Mouse (Mus musculus): ENCODE data around the gene Cldn6. TPM values are rescaled to one million over a fixed set of nuclear protein-coding genes. Genes with fewer than 3 reads are reported as not detected.

Cldn6 gene
- polyA plus RNA-seq, 1 experiment from 2014 or later: 6.3 TPM

DNA sequence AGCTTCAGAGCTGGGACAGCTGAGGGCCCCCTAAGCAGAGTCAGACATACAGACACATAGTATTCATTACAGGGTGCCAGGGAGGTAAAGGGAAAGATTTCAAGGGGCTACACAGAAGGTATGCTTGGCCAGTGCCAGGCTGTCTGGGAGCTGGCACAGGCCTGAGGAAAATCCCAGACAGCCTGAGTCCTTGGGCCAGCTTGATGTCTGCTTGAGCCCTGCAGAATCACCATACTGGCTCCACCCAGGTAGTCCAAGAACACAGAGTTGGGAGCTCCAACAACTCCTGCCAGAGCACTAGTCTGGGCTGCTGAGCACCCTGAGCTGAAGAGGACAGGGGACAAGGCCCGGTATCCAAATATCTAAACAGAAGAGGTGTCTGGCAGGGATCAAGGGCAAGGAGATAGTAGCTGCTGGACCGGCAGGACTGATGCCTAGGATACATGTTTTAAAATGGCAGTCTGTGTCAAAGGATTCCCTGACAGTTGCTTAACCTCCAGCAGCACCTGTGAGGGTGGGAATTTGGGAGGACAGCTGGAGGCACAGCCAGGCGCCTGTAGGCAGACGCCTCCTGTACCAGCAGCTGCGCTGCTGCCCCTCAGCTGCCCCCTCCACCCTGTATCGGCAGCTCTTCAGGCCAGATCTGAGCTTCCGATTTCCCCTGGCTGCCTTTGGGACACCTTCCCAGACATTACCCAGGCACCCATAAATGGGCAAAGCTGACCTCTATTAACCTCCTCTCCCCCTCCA is 43.5 kb downstream of the Cldn6 start, which contains the start of gene 1520401A03Rik:
Gene 1520401A03Rik (minus strand): TSS at position 408 of the 750 bp plus-strand sequence.
- H3K4me2 ChIP-seq (replicated peaks; ENCODE audit: low read depth, low read length): no peak within 1 kb of the TSS
- H3K27me3 ChIP-seq (replicated peaks; ENCODE audit: insufficient read depth, low read length): no peaks in the 10 kb centered on the region
- no peaks in the 10 kb centered on the region for H3K36me3 ChIP-seq (ENCODE audit: insufficient read depth, low read length)
- ATAC-seq (no peak), DNase-seq (ENCODE audit: low spot score) (no peak)
- no peak within 1 kb of the TSS for H3K27ac ChIP-seq (ENCODE audit: low read length)
- H3K9ac ChIP-seq (replicated peaks; ENCODE audit: low read depth): no peak within 1 kb of the TSS
- peaks cover 3% of the 10 kb centered on the region; the same call in 1 of the 2 replicates for H3K4me1 ChIP-seq (ENCODE audit: insufficient read depth, low read depth, low read length)
- 54% methylated on average over 7 of the region's 7 CpGs for WGBS
- no peaks in the 10 kb centered on the region for H3K9me3 ChIP-seq (ENCODE audit: low read length)
- TF ChIP-seq CTCF (IDR thresholded peaks at IDR 0.05) (no peak), EP300 (IDR thresholded peaks at IDR 0.05) (no peak)
- no peak within 1 kb of the TSS for H3K4me3 ChIP-seq (ENCODE audit: low read depth, low read length)

DNA sequence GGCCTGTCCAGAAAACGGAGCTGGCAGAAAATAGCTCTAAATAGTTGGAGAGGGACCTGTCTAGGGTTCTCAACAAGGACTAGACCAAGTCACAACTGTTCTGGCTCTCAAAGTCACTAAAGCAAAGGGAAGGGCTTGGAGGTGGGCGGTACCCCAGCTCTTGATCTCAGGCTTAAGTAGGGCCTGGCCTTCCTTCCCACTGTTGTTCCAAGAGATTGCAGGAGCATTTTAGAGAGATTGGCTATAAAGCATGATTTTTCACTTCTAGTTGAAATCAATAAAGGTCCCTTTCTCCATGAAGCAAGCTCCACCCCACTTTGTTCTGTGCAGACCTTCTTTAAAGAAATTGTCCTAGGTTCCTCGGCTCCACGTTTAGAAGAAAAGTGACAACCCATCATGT is 46.4 kb downstream of the Cldn6 start:
- 36% methylated on average over 4 of the region's 4 CpGs for WGBS
- TF ChIP-seq CTCF (IDR thresholded peaks at IDR 0.05) (no peak), EP300 (IDR thresholded peaks at IDR 0.05) (no peak)
- Histone ChIP-seq H3K36me3 (ENCODE audit: insufficient read depth, low read length) (no peaks in the 10 kb centered on the region), H3K4me1 (ENCODE audit: insufficient read depth, low read depth, low read length) (peaks cover 3% of the 10 kb centered on the region; the same call in 1 of the 2 replicates), H3K27me3 (replicated peaks; ENCODE audit: insufficient read depth, low read length) (no peaks in the 10 kb centered on the region), H3K9me3 (ENCODE audit: low read length) (no peaks in the 10 kb centered on the region), H3K4me3 (ENCODE audit: low read depth, low read length) (peak overlapping the region; percentile 81; the same call in 1 of the 2 replicates), H3K9ac (replicated peaks; ENCODE audit: low read depth) (peak overlapping the region; percentile 13; the same call in 1 of the 2 replicates), H3K4me2 (replicated peaks; ENCODE audit: low read depth, low read length) (peak overlapping the region; percentile 88), H3K27ac (ENCODE audit: low read length) (peak overlapping the region; percentile 84; the same call in 1 of the 2 replicates)
- DNase-seq (ENCODE audit: low spot score) (peak; percentile 37), ATAC-seq (no peak)

DNA sequence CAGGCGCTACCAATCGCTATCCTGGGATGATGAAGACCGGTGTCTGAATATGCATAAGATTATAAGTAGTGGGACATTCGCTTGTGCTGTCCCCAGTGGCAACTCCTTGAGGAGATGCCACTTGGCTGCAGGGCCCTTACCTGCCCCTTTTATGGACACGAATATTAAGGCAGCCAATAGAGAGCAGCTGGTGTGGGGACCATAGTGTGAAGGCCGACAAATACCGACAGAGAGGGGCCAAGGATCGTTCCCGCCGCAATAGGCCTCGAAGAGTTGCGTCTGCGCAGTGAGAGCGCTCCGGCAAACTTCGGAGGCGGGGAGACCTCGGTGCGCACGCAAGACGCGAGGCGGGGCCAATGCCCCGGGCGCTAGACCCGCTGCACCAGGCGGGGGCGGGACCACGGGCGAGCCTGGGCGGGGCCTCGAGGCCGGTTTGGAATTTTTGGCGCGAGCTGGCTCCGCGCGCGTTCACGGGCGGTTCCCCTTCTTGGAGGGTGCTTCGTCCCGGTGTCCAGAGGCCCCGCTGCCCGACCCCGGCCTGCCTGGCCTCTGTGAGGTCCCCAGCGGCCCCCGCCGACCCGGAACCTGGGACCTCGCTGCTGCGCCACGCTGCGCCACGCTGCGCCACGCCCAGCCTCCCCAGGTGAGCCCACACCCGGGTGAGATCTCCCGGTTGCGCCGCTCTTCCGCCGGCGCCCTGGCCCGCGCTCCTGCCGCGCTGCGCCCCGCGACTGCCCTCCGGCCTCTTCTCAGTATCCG is 47.1 kb downstream of the Cldn6 start, which contains the start of gene Pkmyt1:
Gene Pkmyt1 (plus strand): TSS at position 338 of the 759 bp plus-strand sequence.
- no peaks in the 10 kb centered on the region for H3K36me3 ChIP-seq (ENCODE audit: insufficient read depth, low read length)
- H3K4me2 ChIP-seq (replicated peaks; ENCODE audit: low read depth, low read length): peak within 1 kb of the TSS; percentile 88
- no peaks in the 10 kb centered on the region for H3K9me3 ChIP-seq (ENCODE audit: low read length)
- peak; percentile 96 for DNase-seq (ENCODE audit: low spot score)
- H3K4me1 ChIP-seq (ENCODE audit: insufficient read depth, low read depth, low read length): peaks cover 3% of the 10 kb centered on the region; the same call in 1 of the 2 replicates
- no peak for TF ChIP-seq EP300 (IDR thresholded peaks at IDR 0.05)
- TF ChIP-seq CTCF (IDR thresholded peaks at IDR 0.05): peak; percentile 18; the same call in 1 of the 2 replicates
- peak within 1 kb of the TSS; percentile 84 for H3K27ac ChIP-seq (ENCODE audit: low read length)
- peak; percentile 95 for ATAC-seq
- 2% methylated on average over 52 of the region's 73 CpGs for WGBS
- peak within 1 kb of the TSS; percentile 36; the same call in 1 of the 2 replicates for H3K9ac ChIP-seq (replicated peaks; ENCODE audit: low read depth)
- H3K4me3 ChIP-seq (ENCODE audit: low read depth, low read length): peak within 1 kb of the TSS; percentile 81
- no peaks in the 10 kb centered on the region for H3K27me3 ChIP-seq (replicated peaks; ENCODE audit: insufficient read depth, low read length)

DNA sequence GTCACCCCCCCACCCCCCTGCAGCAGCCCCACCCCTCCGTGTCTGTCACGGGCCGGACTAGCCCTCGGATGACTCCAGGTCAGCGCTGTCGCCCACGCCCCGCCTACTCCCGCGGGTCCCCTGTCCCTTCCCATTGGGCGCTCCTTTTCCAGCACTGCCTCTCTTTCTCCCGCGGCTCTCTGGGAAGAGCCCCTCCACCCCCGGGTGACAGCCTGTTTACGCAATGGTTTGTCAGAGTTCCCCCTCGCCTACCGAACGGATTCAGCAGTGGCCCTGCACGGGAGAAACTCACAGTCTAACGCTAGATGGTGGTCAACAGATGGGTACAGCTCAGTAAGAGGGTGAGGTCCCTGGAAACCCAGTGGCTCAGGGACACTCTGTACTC is 47.7 kb downstream of the Cldn6 start:
- DNase-seq (ENCODE audit: low spot score) (peak; percentile 97), ATAC-seq (peak; percentile 93)
- Histone ChIP-seq H3K27me3 (replicated peaks; ENCODE audit: insufficient read depth, low read length) (no peaks in the 10 kb centered on the region), H3K36me3 (ENCODE audit: insufficient read depth, low read length) (no peaks in the 10 kb centered on the region), H3K9ac (replicated peaks; ENCODE audit: low read depth) (peak overlapping the region; percentile 36; the same call in 1 of the 2 replicates), H3K4me3 (ENCODE audit: low read depth, low read length) (peak overlapping the region; percentile 81), H3K9me3 (ENCODE audit: low read length) (no peaks in the 10 kb centered on the region), H3K4me1 (ENCODE audit: insufficient read depth, low read depth, low read length) (peaks cover 3% of the 10 kb centered on the region; the same call in 1 of the 2 replicates), H3K27ac (ENCODE audit: low read length) (peak overlapping the region; percentile 84), H3K4me2 (replicated peaks; ENCODE audit: low read depth, low read length) (peak overlapping the region; percentile 88)
- TF ChIP-seq CTCF (IDR thresholded peaks at IDR 0.05) (peak; percentile 60), EP300 (IDR thresholded peaks at IDR 0.05) (peak; percentile 37; the same call in 1 of the 2 replicates)
- WGBS: under 1% methylated on average over 20 of the region's 20 CpGs

DNA sequence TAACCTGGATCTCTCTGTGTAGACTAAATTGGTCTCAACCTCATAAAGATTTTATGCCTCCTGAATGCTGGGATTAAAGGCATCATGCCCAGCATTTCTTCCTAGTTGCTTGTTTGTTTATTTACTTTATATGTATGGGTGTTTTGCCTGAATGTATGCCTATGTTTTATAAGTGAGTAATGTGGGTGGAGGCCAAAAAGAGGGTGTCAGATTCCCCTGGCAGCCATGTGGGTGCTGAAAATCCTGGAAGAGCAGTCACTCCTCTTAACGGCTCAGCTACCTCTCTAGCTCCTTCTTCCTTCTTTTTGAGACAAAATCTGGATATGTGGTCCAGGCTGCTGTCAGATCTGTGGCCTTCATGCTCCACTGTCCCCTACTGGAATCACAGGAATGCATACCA is 51.4 kb downstream of the Cldn6 start:
- WGBS: 44% methylated on average over 1 of the region's 1 CpGs

More for the DNA sequence above, 51.4 kb downstream of the Cldn6 start:
- H3K9me3 ChIP-seq (ENCODE audit: low read length): no peaks in the 10 kb centered on the region
- H3K27ac ChIP-seq (ENCODE audit: low read length): no peak overlapping the region
- peaks cover 3% of the 10 kb centered on the region; the same call in 1 of the 2 replicates for H3K4me1 ChIP-seq (ENCODE audit: insufficient read depth, low read depth, low read length)
- H3K4me2 ChIP-seq (replicated peaks; ENCODE audit: low read depth, low read length): no peak overlapping the region
- no peak overlapping the region for H3K4me3 ChIP-seq (ENCODE audit: low read depth, low read length)
- no peak for DNase-seq (ENCODE audit: low spot score)
- ATAC-seq: no peak
- TF ChIP-seq EP300 (IDR thresholded peaks at IDR 0.05): no peak
- TF ChIP-seq CTCF (IDR thresholded peaks at IDR 0.05): no peak
- no peak overlapping the region for H3K9ac ChIP-seq (replicated peaks; ENCODE audit: low read depth)
- H3K27me3 ChIP-seq (replicated peaks; ENCODE audit: insufficient read depth, low read length): no peaks in the 10 kb centered on the region
- H3K36me3 ChIP-seq (ENCODE audit: insufficient read depth, low read length): no peaks in the 10 kb centered on the region

Other genes with a start within 250 kb of the Cldn6 start
- gene Vmn2r117, start 199.6 kb upstream of the Cldn6 start, polyA plus RNA-seq (2015; fragmentation: Nextera tagmentation; extraction: Ambion mirVana): not detected in 2 replicates
- 10.5 and 11.5 TPM in 2 replicates for gene Zfp213, start 115.0 kb upstream of the Cldn6 start, polyA plus RNA-seq (2015; fragmentation: Nextera tagmentation; extraction: Ambion mirVana)
- 5.0 and 5.5 TPM in 2 replicates for gene Zfp13, start 79.8 kb upstream of the Cldn6 start, polyA plus RNA-seq (2015; fragmentation: Nextera tagmentation; extraction: Ambion mirVana)
- gene Zscan10, start 78.4 kb upstream of the Cldn6 start, polyA plus RNA-seq (2015; fragmentation: Nextera tagmentation; extraction: Ambion mirVana): not detected in 2 replicates
- gene Mmp25, start 34.0 kb upstream of the Cldn6 start, polyA plus RNA-seq (2015; fragmentation: Nextera tagmentation; extraction: Ambion mirVana): 0.29 and 0.36 TPM in 2 replicates
- gene Bicdl2, start 18.7 kb upstream of the Cldn6 start, polyA plus RNA-seq (2015; fragmentation: Nextera tagmentation; extraction: Ambion mirVana): 7.1 and 8.7 TPM in 2 replicates
- gene Hcfc1r1, start 5.7 kb upstream of the Cldn6 start, polyA plus RNA-seq (2015; fragmentation: Nextera tagmentation; extraction: Ambion mirVana): 104 and 107 TPM in 2 replicates
- gene Thoc6, start 5.4 kb upstream of the Cldn6 start, polyA plus RNA-seq (2015; fragmentation: Nextera tagmentation; extraction: Ambion mirVana): 18.1 and 18.6 TPM in 2 replicates
- 50.4 and 53.8 TPM in 2 replicates for gene Tnfrsf12a, start 1.8 kb upstream of the Cldn6 start, polyA plus RNA-seq (2015; fragmentation: Nextera tagmentation; extraction: Ambion mirVana)
- 0.44 and 0.76 TPM in 2 replicates for gene Cldn9, start 4.8 kb downstream of the Cldn6 start, polyA plus RNA-seq (2015; fragmentation: Nextera tagmentation; extraction: Ambion mirVana)
- gene 1520401A03Rik, start 43.5 kb downstream of the Cldn6 start, polyA plus RNA-seq (2015; fragmentation: Nextera tagmentation; extraction: Ambion mirVana): 0.20 TPM in 1 of 2 replicates, not detected in the other
- 10.4 and 11.5 TPM in 2 replicates for gene Pkmyt1, start 47.1 kb downstream of the Cldn6 start, polyA plus RNA-seq (2015; fragmentation: Nextera tagmentation; extraction: Ambion mirVana)
- gene Paqr4, start 61.6 kb downstream of the Cldn6 start, polyA plus RNA-seq (2015; fragmentation: Nextera tagmentation; extraction: Ambion mirVana): 45.2 and 47.7 TPM in 2 replicates
- 0.41 and 0.52 TPM in 2 replicates for gene Kremen2, start 66.6 kb downstream of the Cldn6 start, polyA plus RNA-seq (2015; fragmentation: Nextera tagmentation; extraction: Ambion mirVana)
- gene Flywch1, start 92.4 kb downstream of the Cldn6 start, polyA plus RNA-seq (2015; fragmentation: Nextera tagmentation; extraction: Ambion mirVana): 43.1 and 43.5 TPM in 2 replicates
- gene Flywch2, start 106.8 kb downstream of the Cldn6 start, polyA plus RNA-seq (2015; fragmentation: Nextera tagmentation; extraction: Ambion mirVana): 14.7 and 18.6 TPM in 2 replicates
- 284 and 354 TPM in 2 replicates for gene Srrm2, start 111.3 kb downstream of the Cldn6 start, polyA plus RNA-seq (2015; fragmentation: Nextera tagmentation; extraction: Ambion mirVana)
- 803 and 893 TPM in 2 replicates for gene Elob, start 149.9 kb downstream of the Cldn6 start, polyA plus RNA-seq (2015; fragmentation: Nextera tagmentation; extraction: Ambion mirVana)
- gene Prss33, start 156.8 kb downstream of the Cldn6 start, polyA plus RNA-seq (2015; fragmentation: Nextera tagmentation; extraction: Ambion mirVana): not detected in 2 replicates
- not detected in 2 replicates for gene Prss32, start 164.6 kb downstream of the Cldn6 start, polyA plus RNA-seq (2015; fragmentation: Nextera tagmentation; extraction: Ambion mirVana)
- gene Prss41, start 164.9 kb downstream of the Cldn6 start, polyA plus RNA-seq (2015; fragmentation: Nextera tagmentation; extraction: Ambion mirVana): 0.40 and 0.63 TPM in 2 replicates
- gene Prss21, start 188.8 kb downstream of the Cldn6 start, polyA plus RNA-seq (2015; fragmentation: Nextera tagmentation; extraction: Ambion mirVana): not detected in 2 replicates
- gene Dcpp1, start 201.6 kb downstream of the Cldn6 start, polyA plus RNA-seq (2015; fragmentation: Nextera tagmentation; extraction: Ambion mirVana): 0.25 TPM in 1 of 2 replicates, not detected in the other
- not detected in 2 replicates for gene Dcpp2, start 201.6 kb downstream of the Cldn6 start, polyA plus RNA-seq (2015; fragmentation: Nextera tagmentation; extraction: Ambion mirVana)
- 0.35 and 0.64 TPM in 2 replicates for gene Dcpp3, start 238.2 kb downstream of the Cldn6 start, polyA plus RNA-seq (2015; fragmentation: Nextera tagmentation; extraction: Ambion mirVana)

Measured in lung, postnatal 0 days (tissue).